Mouse (Mus musculus) stomach, postnatal 0 days (tissue): ENCODE results near the gene Gabarap. TPM values are rescaled to one million over a fixed set of nuclear protein-coding genes. Genes with fewer than 3 reads are reported as not detected.

ENCODE experiments used
- ATAC-seq: fragments of 200-750 bp; cut with Nextera tagmentation; 2 replicates; pipeline ENCODE4 v1.8.0; 2017; ENCODE audit not compliant: low FRiP score, low TSS enrichment
- DNase-seq: peaks from one replicate; pipeline ENCODE4 v3.0.0-alpha.2; 2016; ENCODE audit warnings: low spot score
- H3K27ac ChIP-seq: fragments of 300-500 bp; sonication (generic); replicated peaks from 2 replicates; pipeline ENCODE4 v1.5.1; 2014; ENCODE audit warnings: mild to moderate bottlenecking, control low read depth
- H3K27me3 ChIP-seq: fragments of 300-500 bp; sonication (generic); 2 replicates; pipeline ENCODE4 v1.6.1; 2014; ENCODE audit warnings: low read length; ENCODE audit not compliant: control insufficient read depth, insufficient read depth
- H3K36me3 ChIP-seq: fragments of 300-500 bp; sonication (generic); 2 replicates; pipeline ENCODE4 v1.6.1; 2014; ENCODE audit warnings: low read length, mixed read lengths; ENCODE audit not compliant: control insufficient read depth, insufficient read depth
- H3K4me1 ChIP-seq: fragments of 300-500 bp; sonication (generic); replicated peaks from 2 replicates; pipeline ENCODE4 v1.6.1; 2014; ENCODE audit warnings: antibody characterized with exemption; ENCODE audit not compliant: control insufficient read depth, insufficient read depth
- H3K4me2 ChIP-seq: fragments of 300-500 bp; sonication (generic); replicated peaks from 2 replicates; pipeline ENCODE4 v1.6.1; 2014; ENCODE audit warnings: low read depth, mild to moderate bottlenecking, control low read depth, moderate library complexity
- H3K4me3 ChIP-seq: fragments of 300-500 bp; sonication (generic); 2 replicates; pipeline ENCODE4 v1.5.1; 2014; ENCODE audit warnings: low read depth, low read length, control low read depth
- H3K9ac ChIP-seq: fragments of 300-500 bp; sonication (generic); 2 replicates; pipeline ENCODE4 v1.6.1; 2014; ENCODE audit warnings: mild to moderate bottlenecking, low read length, control low read depth, mixed read lengths
- H3K9me3 ChIP-seq: fragments of 300-500 bp; sonication (generic); 2 replicates; pipeline ENCODE4 v1.6.1; 2016; ENCODE audit warnings: low read length; ENCODE audit not compliant: control insufficient read depth
- CTCF ChIP-seq: IDR thresholded peaks from 2 replicates; pipeline ENCODE4 v1.5.1; 2016; ENCODE audit warnings: antibody characterized with exemption, low read depth, mild to moderate bottlenecking, moderate library complexity
- EP300 ChIP-seq: optimal IDR thresholded peaks from 2 replicates; pipeline ENCODE3; 2016; ENCODE audit warnings: antibody characterized with exemption
- WGBS: fragments of 180-500 bp; shearing (Covaris S2); extraction: QIAGEN DNeasy Blood & Tissue Kit; methylation state at CpG from one replicate; pipeline ENCODE4 v1.1.7; 2014; 5-methylcytosine and 5-hydroxymethylcytosine counted together
- polyA plus RNA-seq: library from polyadenylated mRNA; unstranded; fragments of >200 nt; fragmentation: Nextera tagmentation; extraction: Ambion mirVana; gene quantifications from 2 replicates; pipeline ENCODE4 v1.2.1, GENCODE M21; 2015

The Gabarap gene
- polyA plus RNA-seq, 1 experiment from 2014 or later: 536 TPM

DNA sequence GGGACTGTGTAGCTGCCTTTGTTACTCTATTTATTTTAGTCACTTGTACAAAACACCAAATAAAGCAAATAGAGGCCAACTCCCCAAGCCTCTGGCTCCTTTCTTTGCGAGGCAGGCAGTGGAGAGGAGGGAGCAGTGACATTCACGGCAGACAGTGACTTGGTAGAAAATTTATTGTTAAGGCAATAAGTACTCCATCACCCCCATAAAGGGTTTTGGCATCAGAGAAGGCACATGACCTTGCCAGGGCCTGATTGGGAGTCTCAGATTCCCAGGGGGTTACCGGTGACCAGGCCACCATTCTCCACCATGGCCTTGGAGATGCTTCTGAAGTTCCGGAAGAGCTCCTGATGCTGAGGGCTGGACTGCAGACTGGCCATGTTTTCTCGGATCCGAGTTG lies 19.1 kb downstream of the Gabarap start:
- H3K27ac ChIP-seq: no peak overlapping the region
- no peaks in the 10 kb centered on the region for H3K9me3 ChIP-seq
- DNase-seq (no peak), ATAC-seq (no peak)
- no peak overlapping the region for H3K9ac ChIP-seq
- WGBS: 84% methylated on average over 6 of the region's 6 CpGs
- H3K4me2 ChIP-seq: no peak overlapping the region
- no peak overlapping the region for H3K4me3 ChIP-seq
- H3K4me1 ChIP-seq: peaks cover 2% of the 10 kb centered on the region; the same call in 1 of the 2 replicates
- no peaks in the 10 kb centered on the region for H3K27me3 ChIP-seq
- TF ChIP-seq EP300 (no peak), CTCF (no peak)
- H3K36me3 ChIP-seq: peaks cover 52% of the 10 kb centered on the region

DNA sequence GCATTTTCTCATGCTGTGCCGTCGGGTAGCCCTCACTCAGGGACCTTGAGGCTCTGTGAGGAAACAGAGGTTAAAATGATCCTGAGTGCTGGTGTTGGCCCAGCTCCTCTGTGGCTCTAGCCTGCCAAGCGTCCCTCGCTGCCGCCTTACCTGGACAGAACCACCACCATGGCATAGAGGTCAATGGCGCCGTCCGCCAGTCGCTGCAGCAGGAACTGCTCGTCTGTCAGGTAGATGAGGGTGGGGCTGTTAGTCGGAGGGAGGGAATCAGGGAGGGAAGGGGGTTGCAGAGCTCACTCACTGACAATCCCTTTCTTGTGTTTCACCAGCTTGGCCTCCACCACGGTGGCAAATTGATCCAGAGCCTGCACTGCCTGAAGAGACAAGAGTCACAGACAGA lies 19.6 kb downstream of the Gabarap start:
- H3K4me3 ChIP-seq: no peak overlapping the region
- 81% methylated on average over 12 of the region's 12 CpGs for WGBS
- H3K9ac ChIP-seq: no peak overlapping the region
- no peaks in the 10 kb centered on the region for H3K9me3 ChIP-seq
- ATAC-seq (no peak), DNase-seq (no peak)
- no peak overlapping the region for H3K4me2 ChIP-seq
- H3K4me1 ChIP-seq: peaks cover 2% of the 10 kb centered on the region; the same call in 1 of the 2 replicates
- peaks cover 52% of the 10 kb centered on the region for H3K36me3 ChIP-seq
- H3K27ac ChIP-seq: no peak overlapping the region
- no peaks in the 10 kb centered on the region for H3K27me3 ChIP-seq
- TF ChIP-seq EP300 (no peak), CTCF (no peak)

DNA sequence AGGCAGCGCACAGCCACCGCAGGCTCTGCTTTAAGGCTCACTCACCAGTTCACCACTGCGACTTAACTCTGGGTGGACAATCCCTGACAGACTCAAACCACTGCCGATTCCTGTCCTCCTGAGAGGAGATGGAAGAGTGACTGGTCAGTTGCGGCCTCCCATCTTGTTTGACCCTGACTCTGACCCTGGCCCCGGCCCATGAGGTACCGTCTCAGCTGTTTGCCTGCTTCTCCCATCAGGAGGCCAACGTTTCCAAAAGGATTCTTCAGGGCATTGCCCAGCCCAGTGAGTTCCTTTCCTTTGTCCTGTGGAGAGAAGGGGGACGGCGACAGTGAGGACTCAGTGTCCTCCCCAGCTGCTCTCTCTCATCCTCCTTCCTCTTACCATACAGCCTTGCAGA lies 20.0 kb downstream of the Gabarap start:
- Histone ChIP-seq H3K36me3 (peaks cover 52% of the 10 kb centered on the region), H3K27me3 (no peaks in the 10 kb centered on the region)
- 91% methylated on average over 10 of the region's 10 CpGs for WGBS

DNA sequence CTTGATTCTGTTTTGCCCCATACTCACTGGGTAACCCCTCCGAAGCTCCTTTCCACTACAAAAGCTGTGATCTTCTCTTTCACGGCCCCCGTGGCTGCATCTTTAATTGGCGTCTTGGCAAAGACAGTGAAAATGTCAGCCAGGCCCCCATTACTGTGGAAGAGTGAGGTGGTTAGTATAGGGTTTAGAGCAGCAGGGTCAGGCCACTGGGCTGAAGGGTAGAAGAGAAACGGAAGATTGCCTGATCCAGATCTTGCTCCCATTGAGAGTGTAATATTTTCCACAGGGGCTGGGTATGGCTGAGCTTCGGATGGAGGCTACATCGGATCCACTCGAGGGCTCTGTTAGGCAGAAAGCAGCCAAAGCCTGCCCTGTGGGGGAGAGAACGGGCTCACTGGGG lies 22.0 kb downstream of the Gabarap start:
- H3K27ac ChIP-seq: no peak overlapping the region
- H3K9me3 ChIP-seq: no peaks in the 10 kb centered on the region
- peaks cover 40% of the 10 kb centered on the region for H3K36me3 ChIP-seq
- H3K4me3 ChIP-seq: no peak overlapping the region
- no peak overlapping the region for H3K4me2 ChIP-seq
- H3K27me3 ChIP-seq: no peaks in the 10 kb centered on the region
- H3K4me1 ChIP-seq: peaks cover 4% of the 10 kb centered on the region; the same call in 1 of the 2 replicates
- H3K9ac ChIP-seq: no peak overlapping the region
- ATAC-seq (no peak), DNase-seq (no peak)
- WGBS: 84% methylated on average over 9 of the region's 9 CpGs
- TF ChIP-seq EP300: no peak
- no peak for TF ChIP-seq CTCF

More for the DNA sequence above, 20.0 kb downstream of the Gabarap start:
- H3K4me2 ChIP-seq: no peak overlapping the region
- no peak overlapping the region for H3K4me3 ChIP-seq
- H3K27ac ChIP-seq: no peak overlapping the region
- H3K9me3 ChIP-seq: no peaks in the 10 kb centered on the region
- no peak for DNase-seq
- peaks cover 2% of the 10 kb centered on the region; the same call in 1 of the 2 replicates for H3K4me1 ChIP-seq
- no peak for TF ChIP-seq EP300
- no peak for TF ChIP-seq CTCF
- ATAC-seq: no peak
- no peak overlapping the region for H3K9ac ChIP-seq

DNA sequence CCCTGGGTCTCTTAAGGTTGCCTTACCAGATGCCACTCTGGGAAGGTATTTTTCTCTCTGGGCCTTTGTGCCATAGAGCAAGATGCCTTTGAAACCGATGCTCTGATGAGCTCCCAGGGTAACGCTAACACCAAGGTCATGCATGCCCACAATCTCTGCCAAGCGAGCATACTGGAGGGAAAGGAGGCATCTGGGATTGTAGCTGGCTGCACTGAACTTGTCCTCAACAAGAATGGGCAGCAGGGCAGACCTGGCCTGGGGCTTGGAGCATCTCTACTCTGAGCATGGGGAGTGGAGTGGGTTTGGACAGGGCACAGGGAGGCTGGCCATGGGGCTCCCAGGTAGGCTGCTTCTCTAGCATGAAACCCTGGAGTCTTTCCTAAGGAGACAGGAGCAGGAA lies 22.5 kb downstream of the Gabarap start:
- Histone ChIP-seq H3K4me2 (no peak overlapping the region), H3K4me1 (peaks cover 4% of the 10 kb centered on the region; the same call in 1 of the 2 replicates), H3K9me3 (no peaks in the 10 kb centered on the region), H3K4me3 (no peak overlapping the region), H3K27me3 (no peaks in the 10 kb centered on the region), H3K36me3 (peaks cover 39% of the 10 kb centered on the region), H3K27ac (no peak overlapping the region), H3K9ac (no peak overlapping the region)
- WGBS: 86% methylated on average over 3 of the region's 3 CpGs
- TF ChIP-seq CTCF (no peak), EP300 (no peak)
- DNase-seq: no peak
- no peak for ATAC-seq

DNA sequence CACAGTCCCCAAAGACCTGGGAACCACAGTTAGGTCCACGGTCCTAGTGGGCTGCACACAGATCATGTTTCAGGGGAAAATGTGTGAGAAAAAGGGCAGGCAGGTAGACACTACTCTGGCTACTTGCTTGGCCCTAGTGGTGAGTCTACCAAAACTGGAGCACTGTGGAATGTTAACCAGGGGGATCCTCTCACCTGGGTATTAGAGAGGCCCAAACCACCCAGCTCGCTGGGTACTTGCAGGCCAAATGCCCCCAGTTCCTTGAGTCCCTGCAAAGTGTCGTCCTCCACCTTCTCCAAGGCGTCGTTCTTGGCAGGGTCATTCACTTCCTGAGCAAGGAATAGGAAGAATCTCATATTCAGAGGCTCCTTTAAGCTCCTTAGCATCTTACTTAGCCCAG lies 23.1 kb downstream of the Gabarap start:
- H3K4me3 ChIP-seq: no peak overlapping the region
- peaks cover 35% of the 10 kb centered on the region for H3K36me3 ChIP-seq
- H3K27ac ChIP-seq: no peak overlapping the region
- 64% methylated on average over 5 of the region's 5 CpGs for WGBS
- peaks cover 4% of the 10 kb centered on the region; the same call in 1 of the 2 replicates for H3K4me1 ChIP-seq
- DNase-seq: no peak
- peak overlapping the region; percentile 85; the same call in 1 of the 2 replicates for H3K4me2 ChIP-seq
- TF ChIP-seq CTCF: no peak
- TF ChIP-seq EP300: no peak
- ATAC-seq: no peak
- no peaks in the 10 kb centered on the region for H3K27me3 ChIP-seq
- H3K9ac ChIP-seq: no peak overlapping the region
- H3K9me3 ChIP-seq: no peaks in the 10 kb centered on the region
